ENCODE assay signal across 8 mouse cellular contexts in the genomic region with DNA sequence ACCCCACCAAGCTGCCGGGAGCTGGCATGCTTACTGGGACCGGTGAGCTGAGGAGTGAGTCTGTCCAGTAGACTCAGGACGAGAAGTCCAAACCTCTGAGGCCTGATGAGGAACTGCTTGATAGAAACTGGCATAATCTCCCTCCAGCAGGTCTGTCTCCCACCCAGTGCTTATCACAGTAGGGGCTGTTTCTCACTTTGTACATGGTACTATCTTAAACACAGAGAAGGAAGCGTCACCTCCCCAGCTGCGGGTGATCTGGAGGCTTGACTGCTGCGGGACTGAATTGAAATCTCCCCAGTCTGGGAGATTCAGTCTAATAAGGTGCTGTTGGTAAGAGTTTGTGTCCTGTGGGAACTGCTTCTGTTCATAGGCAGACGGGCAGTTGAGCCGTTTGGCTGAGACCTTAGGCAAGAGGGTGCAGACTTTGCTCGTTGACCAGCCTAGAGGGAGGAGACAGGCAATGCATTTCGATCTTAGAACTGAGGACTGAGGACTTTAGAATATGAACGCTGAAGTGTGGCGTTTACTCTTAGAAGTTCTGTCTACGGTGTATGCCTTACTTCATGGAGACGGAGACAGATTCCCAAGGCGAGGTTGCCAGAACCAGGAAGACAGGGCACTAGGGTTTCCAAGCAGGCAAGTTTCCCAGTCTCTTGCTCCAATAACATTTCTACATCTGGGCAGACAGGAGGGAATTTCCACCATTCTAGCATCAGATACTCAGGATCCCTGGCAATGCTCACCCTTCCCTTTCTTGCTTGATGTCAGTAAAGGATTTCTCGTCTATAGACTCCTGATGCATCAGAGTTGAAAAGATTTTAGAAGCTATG.
A peak's percentile ranks its signal among the peaks of the same experiment; 100 is the strongest.
DNase-seq lines count a peak whose midpoint lies in the region; ATAC-seq and TF ChIP-seq lines count a peak whose summit lies in the region.

No protein-coding gene starts in this region.

- H3K27me3 ChIP-seq in hindbrain, embryonic 10.5 days (ENCODE audit: insufficient read depth, poor library complexity, severe bottlenecking): no peaks in the 10 kb centered on the region
- H3K27me3 ChIP-seq in hindbrain, postnatal 0 days (ENCODE audit: insufficient read depth, low read length): no peaks in the 10 kb centered on the region
- H3K27me3 ChIP-seq in midbrain, embryonic 13.5 days: no peaks in the 10 kb centered on the region
- no peaks in the 10 kb centered on the region for H3K27me3 ChIP-seq in midbrain, embryonic 16.5 days (ENCODE audit: control insufficient read depth, insufficient read depth, low read depth, low read length)

- no peaks in the 10 kb centered on the region for H3K36me3 ChIP-seq in hindbrain, embryonic 10.5 days
- no peaks in the 10 kb centered on the region for H3K36me3 ChIP-seq in hindbrain, postnatal 0 days (ENCODE audit: insufficient read depth, low read length)
- H3K36me3 ChIP-seq in midbrain, embryonic 13.5 days: no peaks in the 10 kb centered on the region
- H3K36me3 ChIP-seq in midbrain, embryonic 16.5 days (ENCODE audit: control insufficient read depth, insufficient read depth, low read length): no peaks in the 10 kb centered on the region

- peak overlapping the region; percentile 63 for H3K27ac ChIP-seq in hindbrain, embryonic 10.5 days
- no peak overlapping the region for H3K27ac ChIP-seq in hindbrain, postnatal 0 days
- H3K27ac ChIP-seq in midbrain, embryonic 13.5 days: no peak overlapping the region
- H3K27ac ChIP-seq in midbrain, embryonic 16.5 days (ENCODE audit: low read length): no peak overlapping the region

- WGBS in hindbrain, embryonic 10.5 days: 80% methylated on average over 16 of the region's 16 CpGs
- 84% methylated on average over 16 of the region's 16 CpGs for WGBS in hindbrain, postnatal 0 days
- WGBS in midbrain, embryonic 13.5 days: 89% methylated on average over 16 of the region's 16 CpGs
- WGBS in midbrain, embryonic 16.5 days: 84% methylated on average over 16 of the region's 16 CpGs

- no peaks in the 10 kb centered on the region for H3K9me3 ChIP-seq in hindbrain, embryonic 10.5 days
- no peaks in the 10 kb centered on the region for H3K9me3 ChIP-seq in hindbrain, postnatal 0 days (ENCODE audit: low read length)
- H3K9me3 ChIP-seq in midbrain, embryonic 13.5 days: no peaks in the 10 kb centered on the region
- no peaks in the 10 kb centered on the region for H3K9me3 ChIP-seq in midbrain, embryonic 16.5 days (replicated peaks; ENCODE audit: control insufficient read depth, low read length, poor library complexity, severe bottlenecking)

- TF ChIP-seq CTCF in hindbrain, postnatal 0 days (IDR thresholded peaks at IDR 0.05; ENCODE audit: low read depth): no peak

- no peak overlapping the region for H3K4me2 ChIP-seq in hindbrain, postnatal 0 days (ENCODE audit: low read depth, low read length)
- H3K4me2 ChIP-seq in midbrain, embryonic 13.5 days (replicated peaks): no peak overlapping the region
- H3K4me2 ChIP-seq in midbrain, embryonic 16.5 days (ENCODE audit: low read length): no peak overlapping the region

- H3K4me1 ChIP-seq in hindbrain, embryonic 10.5 days (replicated peaks): peaks cover 14% of the 10 kb centered on the region; the same call in 1 of the 2 replicates
- no peaks in the 10 kb centered on the region for H3K4me1 ChIP-seq in hindbrain, postnatal 0 days (ENCODE audit: insufficient read depth, low read length)
- no peaks in the 10 kb centered on the region for H3K4me1 ChIP-seq in midbrain, embryonic 13.5 days (replicated peaks)
- H3K4me1 ChIP-seq in midbrain, embryonic 16.5 days (ENCODE audit: control insufficient read depth, insufficient read depth, low read length): no peaks in the 10 kb centered on the region

- DNase-seq in hindbrain, embryonic 10.5 days (ENCODE audit: low spot score): no peak
- no peak for DNase-seq in hindbrain, postnatal 0 days (ENCODE audit: low spot score)
- DNase-seq in c-Kit-positive CD71-positive TER-119-negative erythroid progenitor cells, embryonic 14.5 days (ENCODE audit: low read depth): peak; percentile 85
- peak; percentile 69 to 73 for DNase-seq in kidney, adult 8-10 months
- DNase-seq in urinary bladder, postnatal 10 days (ENCODE audit: low spot score): no peak

- no peak overlapping the region for H3K4me3 ChIP-seq in hindbrain, embryonic 10.5 days
- H3K4me3 ChIP-seq in hindbrain, postnatal 0 days (ENCODE audit: low read length): no peak overlapping the region
- no peak overlapping the region for H3K4me3 ChIP-seq in midbrain, embryonic 13.5 days (replicated peaks)
- no peak overlapping the region for H3K4me3 ChIP-seq in midbrain, embryonic 16.5 days (ENCODE audit: low read depth, low read length)

- no peak for ATAC-seq in hindbrain, postnatal 0 days
- peak; percentile 86 for ATAC-seq in megakaryocyte-erythroid progenitor cell, adult 5-6 weeks (replicated peaks; ENCODE audit: low FRiP score, low TSS enrichment, poor library complexity, severe bottlenecking)
- no peak for ATAC-seq in midbrain, embryonic 13.5 days
- no peak for ATAC-seq in midbrain, embryonic 16.5 days

- H3K9ac ChIP-seq in hindbrain, postnatal 0 days (replicated peaks; ENCODE audit: low read length): no peak overlapping the region
- H3K9ac ChIP-seq in midbrain, embryonic 13.5 days (replicated peaks): no peak overlapping the region
- H3K9ac ChIP-seq in midbrain, embryonic 16.5 days (ENCODE audit: low read depth, low read length): no peak overlapping the region

Comparison
In these comparisons a context has a peak if more than half of its experiments do, and no peak if none do; other contexts are left out.
1. DNase-seq: peak in c-Kit-positive CD71-positive TER-119-negative erythroid progenitor cells, embryonic 14.5 days (single experiment) and kidney, adult 8-10 months (2 of 2); none in hindbrain, embryonic 10.5 days (single experiment), hindbrain, postnatal 0 days (single experiment) and urinary bladder, postnatal 10 days (single experiment).